Mouse (Mus musculus): ENCODE results near the gene Gm47841. TPM values are rescaled to one million over a fixed set of nuclear protein-coding genes. Genes with fewer than 3 reads are reported as not detected.
A peak's percentile ranks its signal among the peaks of the same experiment; 100 is the strongest.

Gene Gm47841
- polyA plus RNA-seq, 1 experiment from 2014 or later, result not detected

- no peaks in the 10 kb centered on the region for H3K36me3 ChIP-seq
- peaks cover 10% of the 10 kb centered on the region; the same call in 1 of the 2 replicates for H3K27me3 ChIP-seq (replicated peaks)
- no peak overlapping the region for H3K9ac ChIP-seq
- H3K9me3 ChIP-seq (replicated peaks), result no peaks in the 10 kb centered on the region
- no peak overlapping the region for H3K4me3 ChIP-seq
- H3K4me2 ChIP-seq, result no peak overlapping the region
- ATAC-seq (ENCODE audit: insufficient number of reproducible peaks, low FRiP score), result no peak
- no peak overlapping the region for H3K27ac ChIP-seq (ENCODE audit: poor library complexity, severe bottlenecking)
- 77% methylated on average over 5 of the region's 5 CpGs for WGBS
- H3K4me1 ChIP-seq (replicated peaks), result peaks cover 48% of the 10 kb centered on the region
Observed at GRCm38 (mm10) chr15:101074067-101074466, 26.9 kb upstream of the Gm47841 start.

- H3K9me3 ChIP-seq (replicated peaks), result no peaks in the 10 kb centered on the region
- peaks cover 52% of the 10 kb centered on the region for H3K4me1 ChIP-seq (replicated peaks)
- peaks cover 10% of the 10 kb centered on the region; the same call in 1 of the 2 replicates for H3K27me3 ChIP-seq (replicated peaks)
- WGBS, result 51% methylated on average over 2 of the region's 2 CpGs
- no peaks in the 10 kb centered on the region for H3K36me3 ChIP-seq
- ATAC-seq (ENCODE audit: insufficient number of reproducible peaks, low FRiP score), result no peak
- H3K4me3 ChIP-seq, result no peak overlapping the region
- H3K9ac ChIP-seq, result no peak overlapping the region
- H3K4me2 ChIP-seq, result no peak overlapping the region
- no peak overlapping the region for H3K27ac ChIP-seq (ENCODE audit: poor library complexity, severe bottlenecking)
Observed at GRCm38 (mm10) chr15:101072736-101073135, 25.5 kb upstream of the Gm47841 start.

GRCm38 (mm10) chr15:101070762-101071161, 23.6 kb upstream of the Gm47841 start:
- 26% methylated on average over 5 of the region's 5 CpGs for WGBS
- Histone ChIP-seq H3K27me3 (replicated peaks) (no peaks in the 10 kb centered on the region; the same call in 1 of the 2 replicates), H3K9ac (no peak overlapping the region), H3K9me3 (replicated peaks) (no peaks in the 10 kb centered on the region), H3K27ac (ENCODE audit: poor library complexity, severe bottlenecking) (no peak overlapping the region), H3K4me2 (no peak overlapping the region), H3K4me1 (replicated peaks) (peaks cover 52% of the 10 kb centered on the region), H3K36me3 (no peaks in the 10 kb centered on the region), H3K4me3 (no peak overlapping the region)
- no peak for ATAC-seq (ENCODE audit: insufficient number of reproducible peaks, low FRiP score)

GRCm38 (mm10) chr15:101069641-101070190, 22.5 kb upstream of the Gm47841 start:
- no peak overlapping the region for H3K4me2 ChIP-seq
- no peak for ATAC-seq (ENCODE audit: insufficient number of reproducible peaks, low FRiP score)
- H3K27ac ChIP-seq (ENCODE audit: poor library complexity, severe bottlenecking), result no peak overlapping the region
- no peaks in the 10 kb centered on the region for H3K36me3 ChIP-seq
- 63% methylated on average over 9 of the region's 9 CpGs for WGBS
- H3K4me1 ChIP-seq (replicated peaks), result peaks cover 54% of the 10 kb centered on the region
- H3K27me3 ChIP-seq (replicated peaks), result no peaks in the 10 kb centered on the region
- H3K9ac ChIP-seq, result no peak overlapping the region
- no peaks in the 10 kb centered on the region for H3K9me3 ChIP-seq (replicated peaks)
- no peak overlapping the region for H3K4me3 ChIP-seq

GRCm38 (mm10) chr15:101068671-101069070, 21.5 kb upstream of the Gm47841 start:
- no peak overlapping the region for H3K4me3 ChIP-seq
- 61% methylated on average over 4 of the region's 4 CpGs for WGBS
- no peaks in the 10 kb centered on the region for H3K36me3 ChIP-seq
- H3K9ac ChIP-seq, result no peak overlapping the region
- no peaks in the 10 kb centered on the region for H3K27me3 ChIP-seq (replicated peaks)
- H3K4me1 ChIP-seq (replicated peaks), result peaks cover 54% of the 10 kb centered on the region
- H3K4me2 ChIP-seq, result no peak overlapping the region
- H3K27ac ChIP-seq (ENCODE audit: poor library complexity, severe bottlenecking), result no peak overlapping the region
- H3K9me3 ChIP-seq (replicated peaks), result no peaks in the 10 kb centered on the region
- no peak for ATAC-seq (ENCODE audit: insufficient number of reproducible peaks, low FRiP score)

GRCm38 (mm10) chr15:101068029-101068428, 20.8 kb upstream of the Gm47841 start:
- no peaks in the 10 kb centered on the region for H3K36me3 ChIP-seq
- no peak overlapping the region for H3K9ac ChIP-seq
- H3K4me1 ChIP-seq (replicated peaks), result peaks cover 54% of the 10 kb centered on the region
- WGBS, result 60% methylated on average over 3 of the region's 3 CpGs
- H3K4me2 ChIP-seq, result no peak overlapping the region
- H3K27me3 ChIP-seq (replicated peaks), result no peaks in the 10 kb centered on the region
- H3K27ac ChIP-seq (ENCODE audit: poor library complexity, severe bottlenecking), result no peak overlapping the region
- no peak overlapping the region for H3K4me3 ChIP-seq
- ATAC-seq (ENCODE audit: insufficient number of reproducible peaks, low FRiP score), result no peak
- H3K9me3 ChIP-seq (replicated peaks), result no peaks in the 10 kb centered on the region

GRCm38 (mm10) chr15:101066920-101067696, 19.9 kb upstream of the Gm47841 start:
- Histone ChIP-seq H3K9ac (0 out of 2 replicates have a peak overlapping the region, but pooled peaks have one; percentile 23), H3K36me3 (no peaks in the 10 kb centered on the region), H3K27me3 (replicated peaks) (no peaks in the 10 kb centered on the region), H3K4me3 (no peak overlapping the region), H3K4me2 (no peak overlapping the region), H3K9me3 (replicated peaks) (no peaks in the 10 kb centered on the region), H3K27ac (ENCODE audit: poor library complexity, severe bottlenecking) (no peak overlapping the region), H3K4me1 (replicated peaks) (peaks cover 54% of the 10 kb centered on the region)
- 46% methylated on average over 7 of the region's 9 CpGs for WGBS
- ATAC-seq (ENCODE audit: insufficient number of reproducible peaks, low FRiP score), result no peak

- Histone ChIP-seq H3K27me3 (replicated peaks) (no peaks in the 10 kb centered on the region), H3K36me3 (no peaks in the 10 kb centered on the region), H3K4me3 (no peak overlapping the region), H3K4me1 (replicated peaks) (peaks cover 50% of the 10 kb centered on the region), H3K27ac (ENCODE audit: poor library complexity, severe bottlenecking) (no peak overlapping the region), H3K9me3 (replicated peaks) (no peaks in the 10 kb centered on the region), H3K9ac (no peak overlapping the region), H3K4me2 (no peak overlapping the region)
- no peak for ATAC-seq (ENCODE audit: insufficient number of reproducible peaks, low FRiP score)
- 29% methylated on average over 6 of the region's 6 CpGs for WGBS
Observed at GRCm38 (mm10) chr15:101066364-101066847, 19.2 kb upstream of the Gm47841 start.

- Histone ChIP-seq H3K4me3 (no peak overlapping the region), H3K9ac (no peak overlapping the region), H3K36me3 (no peaks in the 10 kb centered on the region), H3K4me1 (replicated peaks) (peaks cover 40% of the 10 kb centered on the region), H3K9me3 (replicated peaks) (no peaks in the 10 kb centered on the region), H3K27ac (ENCODE audit: poor library complexity, severe bottlenecking) (no peak overlapping the region), H3K27me3 (replicated peaks) (0 out of 2 replicates have a peak, but pooled peaks cover 3% of the 10 kb centered on the region), H3K4me2 (no peak overlapping the region)
- 28% methylated on average over 6 of the region's 6 CpGs for WGBS
- no peak for ATAC-seq (ENCODE audit: insufficient number of reproducible peaks, low FRiP score)
Observed at GRCm38 (mm10) chr15:101065069-101065468, 17.9 kb upstream of the Gm47841 start.

- H3K9me3 ChIP-seq (replicated peaks), result no peaks in the 10 kb centered on the region
- no peak for ATAC-seq (ENCODE audit: insufficient number of reproducible peaks, low FRiP score)
- no peak overlapping the region for H3K4me2 ChIP-seq
- H3K36me3 ChIP-seq, result 0 out of 2 replicates have a peak, but pooled peaks cover 4% of the 10 kb centered on the region
- no peak overlapping the region for H3K27ac ChIP-seq (ENCODE audit: poor library complexity, severe bottlenecking)
- no peak overlapping the region for H3K4me3 ChIP-seq
- H3K9ac ChIP-seq, result no peak overlapping the region
- peaks cover 6% of the 10 kb centered on the region for H3K4me1 ChIP-seq (replicated peaks)
- WGBS, result 69% methylated on average over 11 of the region's 11 CpGs
- peaks cover 29% of the 10 kb centered on the region for H3K27me3 ChIP-seq (replicated peaks)
Observed at GRCm38 (mm10) chr15:101060280-101060852, 13.2 kb upstream of the Gm47841 start.

GRCm38 (mm10) chr15:101059570-101060279, 12.5 kb upstream of the Gm47841 start:
- Histone ChIP-seq H3K36me3 (0 out of 2 replicates have a peak, but pooled peaks cover 4% of the 10 kb centered on the region), H3K4me3 (no peak overlapping the region), H3K9me3 (replicated peaks) (no peaks in the 10 kb centered on the region), H3K27me3 (replicated peaks) (peaks cover 36% of the 10 kb centered on the region), H3K9ac (no peak overlapping the region), H3K4me2 (no peak overlapping the region), H3K4me1 (replicated peaks) (no peaks in the 10 kb centered on the region), H3K27ac (ENCODE audit: poor library complexity, severe bottlenecking) (no peak overlapping the region)
- WGBS, result 51% methylated on average over 9 of the region's 9 CpGs
- ATAC-seq (ENCODE audit: insufficient number of reproducible peaks, low FRiP score), result no peak

Measured in heart, embryonic 12.5 days (tissue).